Mouse (Mus musculus): Measurements from ENCODE around the gene Tmem259. TPM values are rescaled to one million over a fixed set of nuclear protein-coding genes. Genes with fewer than 3 reads are reported as not detected.

The Tmem259 gene
- polyA plus RNA-seq, 1 experiment from 2014 or later, result 23.4 TPM

DNA sequence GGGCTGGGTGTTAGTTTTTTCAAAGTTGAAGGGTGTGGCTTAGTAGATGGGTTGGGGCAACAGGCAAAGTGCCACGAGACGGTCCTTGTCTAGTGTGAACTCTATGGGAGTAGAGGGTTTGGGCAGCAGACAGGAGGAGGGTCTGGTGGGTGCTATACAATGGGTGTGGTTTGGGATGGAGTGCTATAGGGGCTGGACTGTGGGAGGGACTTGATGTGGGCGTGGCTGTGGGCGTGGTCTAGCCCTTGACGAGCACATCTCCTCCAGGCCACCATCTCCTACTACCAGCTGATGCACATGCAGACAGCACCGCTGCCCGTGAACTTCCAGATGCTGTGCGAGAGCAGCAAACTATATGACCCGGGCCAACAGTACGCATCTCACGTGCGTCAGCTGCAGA lies 41.8 kb upstream of the Tmem259 start:
- no peak overlapping the region for H3K9ac ChIP-seq
- TF ChIP-seq CTCF (IDR thresholded peaks at IDR 0.05; ENCODE audit: low read depth), result no peak
- H3K27ac ChIP-seq (ENCODE audit: low read depth), result no peak overlapping the region
- H3K27me3 ChIP-seq (ENCODE audit: insufficient read depth, low read length), result no peaks in the 10 kb centered on the region
- H3K4me1 ChIP-seq (ENCODE audit: insufficient read depth), result no peaks in the 10 kb centered on the region
- 0 out of 2 replicates have a peak, but pooled peaks have one; percentile 25 for ATAC-seq (ENCODE audit: insufficient read depth)
- H3K4me3 ChIP-seq (ENCODE audit: low read depth, low read length), result no peak overlapping the region
- 61% methylated on average over 12 of the region's 12 CpGs for WGBS
- H3K36me3 ChIP-seq (ENCODE audit: insufficient read depth), result peaks cover 43% of the 10 kb centered on the region
- DNase-seq, result no peak
- H3K4me2 ChIP-seq, result no peak overlapping the region
- H3K9me3 ChIP-seq (ENCODE audit: low read depth, low read length), result no peaks in the 10 kb centered on the region

DNA sequence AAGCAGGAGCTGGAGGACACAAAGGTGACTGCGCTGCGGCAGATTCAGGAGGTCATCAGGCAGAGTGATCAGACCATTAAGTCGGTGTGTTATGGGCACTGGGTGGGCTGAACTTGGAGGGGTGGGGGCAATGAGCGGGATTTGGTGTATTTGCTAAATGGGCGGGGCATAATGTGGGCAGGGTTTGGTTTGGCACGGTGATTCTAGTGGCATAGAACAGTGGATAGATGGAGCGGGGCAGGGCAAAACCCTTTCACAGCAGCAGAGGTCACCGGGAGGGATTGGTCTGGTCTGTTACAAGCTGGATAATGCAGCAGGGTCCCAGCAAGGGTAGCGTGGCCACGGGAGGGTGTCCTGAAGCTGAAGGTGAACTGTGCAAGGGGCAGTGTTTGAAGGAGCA lies 41.3 kb upstream of the Tmem259 start:
- no peak overlapping the region for H3K27ac ChIP-seq (ENCODE audit: low read depth)
- 74% methylated on average over 10 of the region's 10 CpGs for WGBS
- peaks cover 44% of the 10 kb centered on the region for H3K36me3 ChIP-seq (ENCODE audit: insufficient read depth)

DNA sequence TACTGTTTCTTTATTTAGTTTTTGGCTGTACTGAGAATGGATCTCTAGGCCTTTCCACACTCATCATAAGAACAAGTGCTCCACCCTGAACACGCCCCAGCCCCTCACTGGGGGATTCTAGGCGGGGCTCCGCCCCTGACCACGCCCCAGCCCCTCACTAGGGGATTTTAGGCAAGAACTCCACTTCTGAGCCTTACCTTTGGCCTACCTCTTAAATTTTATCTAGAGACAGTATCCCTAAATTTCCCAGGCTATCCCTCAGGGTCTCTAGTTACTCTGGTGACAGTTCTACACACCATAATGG lies 40.9 kb upstream of the Tmem259 start:
- H3K4me3 ChIP-seq (ENCODE audit: low read depth, low read length), result no peak overlapping the region
- DNase-seq, result no peak
- H3K9ac ChIP-seq, result no peak overlapping the region
- ATAC-seq (ENCODE audit: insufficient read depth), result no peak
- no peak overlapping the region for H3K27ac ChIP-seq (ENCODE audit: low read depth)
- H3K4me1 ChIP-seq (ENCODE audit: insufficient read depth), result no peaks in the 10 kb centered on the region
- H3K36me3 ChIP-seq (ENCODE audit: insufficient read depth), result peaks cover 44% of the 10 kb centered on the region
- no peaks in the 10 kb centered on the region for H3K27me3 ChIP-seq (ENCODE audit: insufficient read depth, low read length)
- H3K9me3 ChIP-seq (ENCODE audit: low read depth, low read length), result no peaks in the 10 kb centered on the region
- H3K4me2 ChIP-seq, result no peak overlapping the region
- 53% methylated on average over 4 of the region's 4 CpGs for WGBS
- TF ChIP-seq CTCF (IDR thresholded peaks at IDR 0.05; ENCODE audit: low read depth), result no peak

More for the DNA sequence above, 41.3 kb upstream of the Tmem259 start:
- ATAC-seq (ENCODE audit: insufficient read depth) (no peak), DNase-seq (no peak)
- Histone ChIP-seq H3K9ac (no peak overlapping the region), H3K4me1 (ENCODE audit: insufficient read depth) (no peaks in the 10 kb centered on the region), H3K4me3 (ENCODE audit: low read depth, low read length) (no peak overlapping the region), H3K4me2 (no peak overlapping the region), H3K27me3 (ENCODE audit: insufficient read depth, low read length) (no peaks in the 10 kb centered on the region), H3K9me3 (ENCODE audit: low read depth, low read length) (no peaks in the 10 kb centered on the region)
- TF ChIP-seq CTCF (IDR thresholded peaks at IDR 0.05; ENCODE audit: low read depth), result no peak

DNA sequence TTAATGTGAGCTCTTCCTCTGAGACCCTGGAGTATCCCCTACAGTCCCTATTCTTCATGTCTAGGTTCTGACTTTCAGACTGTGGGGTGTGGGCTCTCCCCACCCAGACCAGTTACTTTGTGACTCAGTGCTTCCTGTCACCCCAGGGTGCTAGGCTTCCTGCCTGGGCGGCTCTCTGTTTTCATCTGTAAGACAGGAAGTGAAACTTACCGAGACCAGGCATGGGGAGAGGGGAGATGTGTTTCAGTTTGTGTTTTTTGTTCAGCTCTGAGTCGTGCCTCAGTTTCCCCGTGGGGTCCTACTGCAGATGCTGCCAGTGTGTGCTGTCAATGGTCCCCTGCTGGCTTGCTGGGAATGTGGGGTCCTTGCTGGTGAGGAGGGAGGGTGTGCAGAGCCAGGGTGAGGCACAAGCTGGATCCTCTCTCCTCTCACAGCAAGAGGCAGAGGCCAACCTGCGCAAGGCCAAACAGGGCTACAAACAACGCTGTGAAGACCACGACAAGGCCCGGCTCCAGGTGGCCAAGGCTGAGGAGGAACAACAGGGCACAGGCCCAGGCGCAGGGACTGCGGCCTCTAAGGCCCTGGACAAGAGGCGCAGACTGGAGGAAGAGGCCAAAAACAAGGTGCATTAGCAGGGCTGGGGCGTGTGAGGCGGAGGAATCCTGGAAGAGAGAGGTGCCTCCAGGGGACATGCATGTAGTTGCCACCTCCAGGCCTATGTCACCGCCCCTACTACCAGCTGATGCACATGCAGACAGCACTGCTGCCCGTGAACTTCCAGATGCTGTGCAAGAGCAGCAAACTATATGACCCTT lies 40.3 kb upstream of the Tmem259 start:
- DNase-seq (no peak), ATAC-seq (ENCODE audit: insufficient read depth) (no peak)
- Histone ChIP-seq H3K4me2 (no peak overlapping the region), H3K36me3 (ENCODE audit: insufficient read depth) (peaks cover 44% of the 10 kb centered on the region), H3K27ac (ENCODE audit: low read depth) (peak overlapping the region; percentile 46; the same call in 1 of the 2 replicates), H3K27me3 (ENCODE audit: insufficient read depth, low read length) (no peaks in the 10 kb centered on the region), H3K4me3 (ENCODE audit: low read depth, low read length) (no peak overlapping the region), H3K9me3 (ENCODE audit: low read depth, low read length) (no peaks in the 10 kb centered on the region), H3K9ac (no peak overlapping the region), H3K4me1 (ENCODE audit: insufficient read depth) (no peaks in the 10 kb centered on the region; the same call in 1 of the 2 replicates)
- TF ChIP-seq CTCF (IDR thresholded peaks at IDR 0.05; ENCODE audit: low read depth), result no peak
- 73% methylated on average over 15 of the region's 15 CpGs for WGBS

DNA sequence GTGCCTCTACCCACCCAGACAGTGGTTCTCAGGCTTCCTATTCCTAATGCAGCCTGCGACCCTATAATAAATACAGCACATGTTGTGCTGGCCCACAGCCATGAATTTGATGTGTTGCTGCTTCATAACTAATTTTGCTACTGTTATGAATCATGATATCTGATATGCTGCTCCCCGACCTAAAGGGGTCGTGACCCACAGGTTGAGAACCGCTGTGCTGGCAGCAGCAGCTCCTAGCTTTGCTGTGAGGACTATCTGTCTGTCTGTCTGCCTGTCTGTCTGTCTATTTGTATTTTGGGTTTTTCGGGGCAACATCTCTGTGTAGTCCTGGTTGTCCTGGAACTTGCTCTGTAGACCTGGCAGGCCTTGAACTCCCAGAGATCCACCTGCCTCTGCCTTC lies 39.6 kb upstream of the Tmem259 start:
- no peak for ATAC-seq (ENCODE audit: insufficient read depth)
- Histone ChIP-seq H3K27ac (ENCODE audit: low read depth) (no peak overlapping the region), H3K27me3 (ENCODE audit: insufficient read depth, low read length) (no peaks in the 10 kb centered on the region), H3K9ac (no peak overlapping the region), H3K36me3 (ENCODE audit: insufficient read depth) (peaks cover 37% of the 10 kb centered on the region), H3K4me3 (ENCODE audit: low read depth, low read length) (no peak overlapping the region), H3K4me2 (no peak overlapping the region), H3K4me1 (ENCODE audit: insufficient read depth) (no peaks in the 10 kb centered on the region; the same call in 1 of the 2 replicates), H3K9me3 (ENCODE audit: low read depth, low read length) (no peaks in the 10 kb centered on the region)
- no peak for TF ChIP-seq CTCF (IDR thresholded peaks at IDR 0.05; ENCODE audit: low read depth)
- no peak for DNase-seq
- WGBS, result 70% methylated on average over 5 of the region's 5 CpGs

DNA sequence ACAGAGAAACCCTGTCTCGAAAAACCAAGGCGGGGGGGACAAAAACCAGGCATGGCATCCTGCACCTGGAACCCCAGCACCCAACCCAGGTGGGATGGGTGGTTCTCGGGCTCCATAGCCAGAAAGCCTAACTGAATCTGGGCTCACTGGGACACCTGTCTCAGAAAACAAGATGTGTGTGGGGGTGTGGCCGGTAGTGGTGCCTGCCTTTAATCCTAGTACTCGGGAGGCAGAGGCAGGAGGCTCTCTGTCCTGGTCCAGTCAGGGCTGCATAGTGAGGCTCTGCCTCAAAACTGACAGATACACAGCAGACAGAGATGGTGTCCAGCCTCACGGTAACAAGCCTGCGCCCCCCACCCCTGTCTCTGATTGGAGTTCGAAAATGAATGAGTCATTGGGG lies 38.7 kb upstream of the Tmem259 start:
- H3K4me1 ChIP-seq (ENCODE audit: insufficient read depth), result no peaks in the 10 kb centered on the region; the same call in 1 of the 2 replicates
- H3K9me3 ChIP-seq (ENCODE audit: low read depth, low read length), result no peaks in the 10 kb centered on the region
- 93% methylated on average over 8 of the region's 8 CpGs for WGBS
- no peak overlapping the region for H3K27ac ChIP-seq (ENCODE audit: low read depth)
- H3K4me3 ChIP-seq (ENCODE audit: low read depth, low read length), result no peak overlapping the region
- no peak for TF ChIP-seq CTCF (IDR thresholded peaks at IDR 0.05; ENCODE audit: low read depth)
- DNase-seq (no peak), ATAC-seq (ENCODE audit: insufficient read depth) (no peak)
- no peak overlapping the region for H3K9ac ChIP-seq
- H3K27me3 ChIP-seq (ENCODE audit: insufficient read depth, low read length), result no peaks in the 10 kb centered on the region
- peaks cover 34% of the 10 kb centered on the region for H3K36me3 ChIP-seq (ENCODE audit: insufficient read depth)
- H3K4me2 ChIP-seq, result no peak overlapping the region

DNA sequence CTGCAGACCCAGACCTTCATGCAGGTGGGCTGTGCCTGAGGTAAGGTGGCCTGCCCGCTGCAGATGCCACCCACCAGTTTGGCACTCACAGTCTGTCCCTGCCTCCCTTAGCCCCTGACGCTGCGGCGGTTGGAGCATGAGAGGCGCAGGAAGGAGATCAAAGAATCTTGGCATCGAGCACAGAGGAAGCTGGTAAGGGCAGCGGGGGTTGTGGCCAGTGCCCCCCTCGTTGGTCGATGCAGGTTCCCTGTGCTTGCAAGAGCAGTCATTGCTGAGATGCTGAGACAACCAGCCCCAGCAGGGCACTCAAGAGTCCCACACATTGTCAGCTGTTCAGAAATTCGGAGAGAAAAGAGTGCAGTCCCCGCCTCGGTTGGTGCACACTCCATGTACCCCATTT lies 38.0 kb upstream of the Tmem259 start:
- Histone ChIP-seq H3K36me3 (ENCODE audit: insufficient read depth) (peaks cover 31% of the 10 kb centered on the region), H3K4me2 (no peak overlapping the region), H3K27ac (ENCODE audit: low read depth) (no peak overlapping the region), H3K27me3 (ENCODE audit: insufficient read depth, low read length) (no peaks in the 10 kb centered on the region), H3K9me3 (ENCODE audit: low read depth, low read length) (no peaks in the 10 kb centered on the region), H3K4me1 (ENCODE audit: insufficient read depth) (no peaks in the 10 kb centered on the region; the same call in 1 of the 2 replicates), H3K9ac (no peak overlapping the region), H3K4me3 (ENCODE audit: low read depth, low read length) (no peak overlapping the region)
- ATAC-seq (ENCODE audit: insufficient read depth), result no peak
- WGBS, result 90% methylated on average over 12 of the region's 12 CpGs
- no peak for TF ChIP-seq CTCF (IDR thresholded peaks at IDR 0.05; ENCODE audit: low read depth)
- no peak for DNase-seq
